Mouse (Mus musculus) heart, embryonic 14.5 days (tissue): ENCODE measurements around the gene Strn3. TPM values are rescaled to one million over a fixed set of nuclear protein-coding genes. Genes with fewer than 3 reads are reported as not detected.

Experiments
- ATAC-seq: fragments of 200-750 bp; cut with Nextera tagmentation; 2 replicates; pipeline ENCODE4 v1.8.0; 2017; ENCODE audit warnings: low read depth, moderate TSS enrichment; ENCODE audit not compliant: insufficient number of reproducible peaks, insufficient read depth, low FRiP score
- H3K27ac ChIP-seq, 2 experiments: fragments of 200-500 bp in 1 of 2; fragments of 300-500 bp in 1 of 2; sonication (generic) in 1 of 2; replicated peaks in 1 of 2; 2 replicates each; pipeline ENCODE4 v1.5.1; 2012 to 2014; ENCODE audit warnings: low read depth in 2 of 2, low read length in 2 of 2, control low read depth in 1 of 2, mild to moderate bottlenecking in 1 of 2, mixed read lengths in 1 of 2; ENCODE audit not compliant: control insufficient read depth in 1 of 2, insufficient read depth in 1 of 2
- H3K27me3 ChIP-seq: fragments of 300-500 bp; sonication (generic); 2 replicates; pipeline ENCODE4 v1.6.1; 2014; ENCODE audit warnings: mild to moderate bottlenecking, low read length, control low read depth; ENCODE audit not compliant: control insufficient read depth, insufficient read depth
- H3K36me3 ChIP-seq: fragments of 300-500 bp; sonication (generic); 2 replicates; pipeline ENCODE4 v1.6.1; 2014; ENCODE audit warnings: mild to moderate bottlenecking, control low read depth, low read length, mixed read lengths; ENCODE audit not compliant: control insufficient read depth, insufficient read depth
- H3K4me1 ChIP-seq, 2 experiments: fragments of 200-500 bp in 1 of 2; fragments of 300-500 bp in 1 of 2; sonication (generic) in 1 of 2; 2 replicates each; pipeline ENCODE4 v1.6.1; 2012 to 2014; ENCODE audit warnings: low read length in 2 of 2, control low read depth in 1 of 2, mixed read lengths in 1 of 2; ENCODE audit not compliant: control insufficient read depth in 2 of 2, insufficient read depth in 2 of 2
- H3K4me2 ChIP-seq: fragments of 300-500 bp; sonication (generic); 2 replicates; pipeline ENCODE4 v1.6.1; 2014; ENCODE audit warnings: mild to moderate bottlenecking, low read length
- H3K4me3 ChIP-seq, 2 experiments: fragments of 200-500 bp in 1 of 2; fragments of 300-500 bp in 1 of 2; sonication (generic) in 1 of 2; 2 replicates each; pipeline ENCODE4 v1.5.1; 2012 to 2014; ENCODE audit warnings: low read length in 2 of 2, mild to moderate bottlenecking in 2 of 2, control low read depth in 1 of 2, low read depth in 1 of 2, moderate library complexity in 1 of 2; ENCODE audit not compliant: control insufficient read depth in 1 of 2, insufficient read depth in 1 of 2
- H3K9ac ChIP-seq: fragments of 300-500 bp; sonication (generic); 2 replicates; pipeline ENCODE4 v1.6.1; 2014; ENCODE audit warnings: mild to moderate bottlenecking, low read length
- H3K9me3 ChIP-seq: fragments of 300-500 bp; sonication (generic); 2 replicates; pipeline ENCODE4 v1.6.1; 2016; ENCODE audit warnings: low read length, control low read depth; ENCODE audit not compliant: control insufficient read depth
- WGBS: fragments of 180-500 bp; shearing (Covaris S2); extraction: QIAGEN DNeasy Blood & Tissue Kit; methylation state at CpG from one replicate; pipeline ENCODE4 v1.1.7; 2014; 5-methylcytosine and 5-hydroxymethylcytosine counted together
- polyA plus RNA-seq: library from polyadenylated mRNA; unstranded; fragments of >200 nt; fragmentation: Nextera tagmentation; extraction: Ambion mirVana; gene quantifications from 2 replicates; pipeline ENCODE4 v1.2.1, GENCODE M21; 2014

Gene Strn3
- polyA plus RNA-seq, 1 experiment from 2014 or later, result 60.9 TPM

- Histone ChIP-seq H3K27ac (no peak overlapping the region), H3K36me3 (peaks cover 63% of the 10 kb centered on the region), H3K4me3 (no peak overlapping the region), H3K27me3 (no peaks in the 10 kb centered on the region), H3K4me1 (no peaks in the 10 kb centered on the region), H3K9ac (no peak overlapping the region), H3K9me3 (no peaks in the 10 kb centered on the region), H3K4me2 (no peak overlapping the region)
- 83% methylated on average over 4 of the region's 4 CpGs for WGBS
- no peak for ATAC-seq
Observed at GRCm38 (mm10) chr12:51606138-51606537, 85.6 kb downstream of the Strn3 start.

GRCm38 (mm10) chr12:51603306-51603705, 88.4 kb downstream of the Strn3 start:
- H3K4me2 ChIP-seq, result no peak overlapping the region
- H3K27ac ChIP-seq, result no peak overlapping the region
- H3K9me3 ChIP-seq, result no peaks in the 10 kb centered on the region
- ATAC-seq, result no peak
- no peak overlapping the region for H3K4me3 ChIP-seq
- no peaks in the 10 kb centered on the region for H3K4me1 ChIP-seq
- no peak overlapping the region for H3K9ac ChIP-seq
- peaks cover 38% of the 10 kb centered on the region for H3K36me3 ChIP-seq
- H3K27me3 ChIP-seq, result no peaks in the 10 kb centered on the region
- WGBS, result 97% methylated on average over 10 of the region's 10 CpGs

- Histone ChIP-seq H3K4me1 (peaks cover 2 to 15% of the 10 kb centered on the region in 2 experiments; a peak in 3 of 4 replicates), H3K4me3 (peak overlapping the region; percentile 66), H3K9ac (peak overlapping the region; percentile 62), H3K9me3 (peaks cover 2% of the 10 kb centered on the region; the same call in 1 of the 2 replicates), H3K27me3 (peaks cover 58% of the 10 kb centered on the region), H3K36me3 (no peaks in the 10 kb centered on the region), H3K4me2 (peak overlapping the region; percentile 100), H3K27ac (no peak overlapping the region)
- no peak for ATAC-seq
- WGBS, result 1% methylated on average over 18 of the region's 18 CpGs
Observed at GRCm38 (mm10) chr12:51594030-51594470, 97.6 kb downstream of the Strn3 start.

GRCm38 (mm10) chr12:51593229-51594029, 98.3 kb downstream of the Strn3 start, which contains the start of gene Coch:
TSS of gene Coch (plus strand) at chr12:51593341.
- WGBS, result under 1% methylated on average over 63 of the region's 79 CpGs
- H3K36me3 ChIP-seq, result no peaks in the 10 kb centered on the region
- peak within 1 kb of the TSS; percentile 66 for H3K4me3 ChIP-seq
- peaks cover 2 to 15% of the 10 kb centered on the region in 2 experiments; a peak in 3 of 4 replicates for H3K4me1 ChIP-seq
- H3K27me3 ChIP-seq, result peaks cover 58% of the 10 kb centered on the region
- H3K27ac ChIP-seq, result no peak within 1 kb of the TSS
- H3K9me3 ChIP-seq, result peaks cover 2% of the 10 kb centered on the region; the same call in 1 of the 2 replicates
- peak; percentile 70 for ATAC-seq
- peak within 1 kb of the TSS; percentile 62 for H3K9ac ChIP-seq
- H3K4me2 ChIP-seq, result peak within 1 kb of the TSS; percentile 100

GRCm38 (mm10) chr12:51592888-51593228, 98.8 kb downstream of the Strn3 start:
- no peaks in the 10 kb centered on the region for H3K36me3 ChIP-seq
- peak; percentile 29; the same call in 1 of the 2 replicates for ATAC-seq
- peaks cover 2% of the 10 kb centered on the region; the same call in 1 of the 2 replicates for H3K9me3 ChIP-seq
- WGBS, result 2% methylated on average over 20 of the region's 21 CpGs
- peak overlapping the region; percentile 62 for H3K9ac ChIP-seq
- H3K27me3 ChIP-seq, result peaks cover 58% of the 10 kb centered on the region
- peak overlapping the region; percentile 100 for H3K4me2 ChIP-seq
- no peak overlapping the region for H3K27ac ChIP-seq
- peak overlapping the region; percentile 66 for H3K4me3 ChIP-seq
- H3K4me1 ChIP-seq, result peaks cover 2 to 15% of the 10 kb centered on the region in 2 experiments; a peak in 3 of 4 replicates

GRCm38 (mm10) chr12:51591921-51592320, 99.8 kb downstream of the Strn3 start:
- H3K27ac ChIP-seq, result no peak overlapping the region
- WGBS, result 57% methylated on average over 8 of the region's 8 CpGs
- no peak overlapping the region for H3K4me3 ChIP-seq
- H3K9me3 ChIP-seq, result peaks cover 2% of the 10 kb centered on the region; the same call in 1 of the 2 replicates
- H3K9ac ChIP-seq, result no peak overlapping the region
- H3K4me1 ChIP-seq, result peaks cover 2 to 15% of the 10 kb centered on the region in 2 experiments; a peak in 3 of 4 replicates
- ATAC-seq, result no peak
- no peaks in the 10 kb centered on the region for H3K36me3 ChIP-seq
- peaks cover 57% of the 10 kb centered on the region for H3K27me3 ChIP-seq
- no peak overlapping the region for H3K4me2 ChIP-seq

GRCm38 (mm10) chr12:51589263-51589662, 102.4 kb downstream of the Strn3 start:
- 71% methylated on average over 5 of the region's 5 CpGs for WGBS
- peaks cover 2 to 11% of the 10 kb centered on the region in 2 experiments; a peak in 3 of 4 replicates for H3K4me1 ChIP-seq
- H3K4me2 ChIP-seq, result no peak overlapping the region
- no peaks in the 10 kb centered on the region for H3K36me3 ChIP-seq
- H3K9me3 ChIP-seq, result peaks cover 6% of the 10 kb centered on the region; the same call in 1 of the 2 replicates
- H3K27me3 ChIP-seq, result peaks cover 31% of the 10 kb centered on the region
- ATAC-seq, result no peak
- no peak overlapping the region for H3K27ac ChIP-seq
- no peak overlapping the region for H3K4me3 ChIP-seq
- no peak overlapping the region for H3K9ac ChIP-seq
